10 mouse cellular contexts compared by ENCODE assay signal in the genomic region with DNA sequence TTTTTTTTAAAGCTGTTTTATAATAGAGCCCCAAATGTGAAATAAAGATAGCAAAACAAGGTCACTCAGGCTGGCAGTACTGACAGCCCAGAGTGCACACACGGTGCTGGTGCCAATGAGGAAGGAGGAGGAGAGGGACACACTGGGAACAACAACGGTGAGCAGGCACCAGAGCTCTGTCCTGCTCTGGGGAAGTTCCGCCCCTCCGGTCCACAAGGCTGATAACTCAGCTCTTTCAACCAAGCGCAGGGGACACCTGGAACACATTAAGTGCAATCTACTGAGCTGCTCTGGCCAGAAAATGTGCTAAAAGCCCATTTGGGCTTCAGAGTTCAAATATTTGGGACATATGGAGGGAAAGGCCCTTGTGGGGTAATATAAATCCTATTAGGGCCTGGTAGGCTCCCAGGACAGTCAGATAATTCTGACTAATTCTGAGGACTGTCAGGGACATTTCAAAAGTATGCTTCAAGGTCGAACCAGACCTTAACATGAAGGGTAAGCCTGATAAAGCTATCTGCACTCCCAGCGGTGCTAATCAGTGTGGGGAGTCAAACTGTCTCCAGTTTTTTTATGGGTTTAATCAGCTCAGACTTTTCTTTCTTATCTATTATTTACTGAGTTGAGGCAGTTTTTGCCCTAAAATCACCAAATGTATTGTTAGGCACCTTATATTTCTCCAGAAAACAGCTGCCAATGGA. TPM values are rescaled to one million over a fixed set of nuclear protein-coding genes. Genes with fewer than 3 reads are reported as not detected.
A peak's percentile ranks its signal among the peaks of the same experiment; 100 is the strongest.
DNase-seq lines count a peak whose midpoint lies in the region; ATAC-seq lines count a peak whose summit lies in the region.
"Had no signal": no experiment of that assay in that cellular context is flagged by ENCODE, and none has a peak within 500 bp of the region (broad histone marks: within the 10 kb centered on the region; RNA-seq: fewer than 3 reads in every experiment).

No protein-coding gene starts in this region.

- 59% methylated on average over 7 of the region's 7 CpGs for WGBS in hindbrain, embryonic 13.5 days
- WGBS in hindbrain, embryonic 16.5 days, result 61% methylated on average over 7 of the region's 7 CpGs
- 10% methylated on average over 7 of the region's 7 CpGs for WGBS in limb, embryonic 11.5 days
- WGBS in stomach, embryonic 16.5 days, result 18% methylated on average over 7 of the region's 7 CpGs

- H3K4me2 ChIP-seq in hindbrain, embryonic 13.5 days, result no peak overlapping the region
- no peak overlapping the region for H3K4me2 ChIP-seq in hindbrain, embryonic 16.5 days (ENCODE audit: low read length)
- no peak overlapping the region for H3K4me2 ChIP-seq in limb, embryonic 11.5 days (ENCODE audit: low read depth, severe bottlenecking)
- no peak overlapping the region for H3K4me2 ChIP-seq in stomach, embryonic 16.5 days (ENCODE audit: low read depth, low read length)
- H3K4me2 ChIP-seq: forebrain, embryonic 12.5 days; intestine, embryonic 15.5 days had no signal

- H3K4me3 ChIP-seq in hindbrain, embryonic 13.5 days, result no peak overlapping the region
- H3K4me3 ChIP-seq in hindbrain, embryonic 16.5 days (ENCODE audit: low read length), result no peak overlapping the region
- no peak overlapping the region for H3K4me3 ChIP-seq in limb, embryonic 11.5 days (ENCODE audit: low read depth, low read length)
- H3K4me3 ChIP-seq in stomach, embryonic 16.5 days (replicated peaks; ENCODE audit: low read length), result no peak overlapping the region
- H3K4me3 ChIP-seq: forebrain, embryonic 12.5 days; intestine, embryonic 15.5 days; midbrain, embryonic 10.5 days had no signal

- 0 out of 2 replicates have a peak, but pooled peaks cover 6% of the 10 kb centered on the region for H3K27me3 ChIP-seq in hindbrain, embryonic 13.5 days
- no peaks in the 10 kb centered on the region for H3K27me3 ChIP-seq in hindbrain, embryonic 16.5 days (replicated peaks; ENCODE audit: control insufficient read depth, insufficient read depth, low read length)
- H3K27me3 ChIP-seq in limb, embryonic 11.5 days (ENCODE audit: control insufficient read depth, insufficient read depth, low read length), result no peaks in the 10 kb centered on the region
- H3K27me3 ChIP-seq in stomach, embryonic 16.5 days (ENCODE audit: control insufficient read depth, insufficient read depth, low read length), result no peaks in the 10 kb centered on the region
- H3K27me3 ChIP-seq: intestine, embryonic 15.5 days had no signal

- peak; percentile 13 for DNase-seq in embryo, embryonic 11.5 days (ENCODE audit: low read depth, low spot score)
- peak; percentile 70 for DNase-seq in limb, embryonic 11.5 days (ENCODE audit: low spot score)
- DNase-seq in layer of hippocampus, adult 9-10 months (ENCODE audit: low spot score), result no peak
- DNase-seq in right cerebral cortex, postnatal 4 days, result no peak

- ATAC-seq in hindbrain, embryonic 13.5 days (ENCODE audit: low FRiP score), result no peak
- ATAC-seq in hindbrain, embryonic 16.5 days, result no peak
- ATAC-seq in limb, embryonic 11.5 days (ENCODE audit: insufficient number of reproducible peaks, low FRiP score, low TSS enrichment, low read depth), result no peak
- no peak for ATAC-seq in stomach, embryonic 16.5 days (ENCODE audit: insufficient read depth, low FRiP score)
- ATAC-seq: intestine, embryonic 15.5 days had no signal

- no peaks in the 10 kb centered on the region for H3K4me1 ChIP-seq in hindbrain, embryonic 13.5 days (replicated peaks)
- no peaks in the 10 kb centered on the region for H3K4me1 ChIP-seq in hindbrain, embryonic 16.5 days (ENCODE audit: control insufficient read depth, insufficient read depth, low read depth, low read length)
- H3K4me1 ChIP-seq in limb, embryonic 11.5 days (ENCODE audit: control insufficient read depth, insufficient read depth, low read length), result peaks cover 10% of the 10 kb centered on the region
- H3K4me1 ChIP-seq in stomach, embryonic 16.5 days (ENCODE audit: control insufficient read depth, insufficient read depth, low read length), result no peaks in the 10 kb centered on the region
- H3K4me1 ChIP-seq: forebrain, embryonic 12.5 days; midbrain, embryonic 10.5 days had no signal

- no peaks in the 10 kb centered on the region for H3K36me3 ChIP-seq in hindbrain, embryonic 13.5 days
- no peaks in the 10 kb centered on the region for H3K36me3 ChIP-seq in hindbrain, embryonic 16.5 days (ENCODE audit: control insufficient read depth, insufficient read depth, low read length)
- H3K36me3 ChIP-seq in limb, embryonic 11.5 days (ENCODE audit: control insufficient read depth, insufficient read depth, low read length), result no peaks in the 10 kb centered on the region
- H3K36me3 ChIP-seq in stomach, embryonic 16.5 days (ENCODE audit: control insufficient read depth, insufficient read depth, low read length), result no peaks in the 10 kb centered on the region
- H3K36me3 ChIP-seq: forebrain, embryonic 12.5 days; intestine, embryonic 15.5 days; midbrain, embryonic 10.5 days had no signal

- no peaks in the 10 kb centered on the region for H3K9me3 ChIP-seq in hindbrain, embryonic 13.5 days
- H3K9me3 ChIP-seq in hindbrain, embryonic 16.5 days (ENCODE audit: control insufficient read depth, low read length), result no peaks in the 10 kb centered on the region
- no peaks in the 10 kb centered on the region for H3K9me3 ChIP-seq in limb, embryonic 11.5 days (ENCODE audit: control insufficient read depth, low read length)
- no peaks in the 10 kb centered on the region for H3K9me3 ChIP-seq in stomach, embryonic 16.5 days (replicated peaks; ENCODE audit: control insufficient read depth, low read length)
- H3K9me3 ChIP-seq: forebrain, embryonic 12.5 days; intestine, embryonic 15.5 days; midbrain, embryonic 10.5 days had no signal

- no peak overlapping the region for H3K27ac ChIP-seq in hindbrain, embryonic 13.5 days
- no peak overlapping the region for H3K27ac ChIP-seq in hindbrain, embryonic 16.5 days (ENCODE audit: low read depth, low read length)
- H3K27ac ChIP-seq in limb, embryonic 11.5 days (replicated peaks; ENCODE audit: low read depth, low read length), result 0 out of 2 replicates have a peak overlapping the region, but pooled peaks have one; percentile 4
- no peak overlapping the region for H3K27ac ChIP-seq in stomach, embryonic 16.5 days (ENCODE audit: low read length)
- H3K27ac ChIP-seq: forebrain, embryonic 12.5 days; intestine, embryonic 15.5 days; midbrain, embryonic 10.5 days had no signal

- H3K9ac ChIP-seq in hindbrain, embryonic 13.5 days, result peak overlapping the region; percentile 15; the same call in 1 of the 2 replicates
- no peak overlapping the region; the same call in 1 of the 2 replicates for H3K9ac ChIP-seq in hindbrain, embryonic 16.5 days (ENCODE audit: low read depth, low read length)
- no peak overlapping the region for H3K9ac ChIP-seq in limb, embryonic 11.5 days (ENCODE audit: low read length)
- H3K9ac ChIP-seq in stomach, embryonic 16.5 days (ENCODE audit: low read length), result peak overlapping the region; percentile 57
- H3K9ac ChIP-seq: forebrain, embryonic 12.5 days; intestine, embryonic 15.5 days had no signal

RNA-seq across cellular contexts. Expression of gene Dnah2, which starts 38.0 kb away (rescaled TPM):
- 2.1 and 2.7 TPM in 2 replicates for polyA plus RNA-seq in hindbrain, embryonic 13.5 days (2015; fragmentation: Nextera tagmentation; extraction: Ambion mirVana)
- 3.0 and 4.0 TPM in 2 replicates for polyA plus RNA-seq in hindbrain, embryonic 16.5 days (2015; fragmentation: Nextera tagmentation; extraction: Ambion mirVana)
- polyA plus RNA-seq in limb, embryonic 11.5 days (2014; fragmentation: Nextera tagmentation; extraction: Ambion mirVana), result 0.87 and 1.4 TPM in 2 replicates
- polyA plus RNA-seq in stomach, embryonic 16.5 days (2015; fragmentation: Nextera tagmentation; extraction: Ambion mirVana), result 0.54 and 0.69 TPM in 2 replicates

RNA-seq across cellular contexts. Expression of gene Efnb3, which starts 49.1 kb away (rescaled TPM):
- 90.1 and 92.0 TPM in 2 replicates for polyA plus RNA-seq in hindbrain, embryonic 13.5 days (2015; fragmentation: Nextera tagmentation; extraction: Ambion mirVana)
- polyA plus RNA-seq in hindbrain, embryonic 16.5 days (2015; fragmentation: Nextera tagmentation; extraction: Ambion mirVana), result 104 and 132 TPM in 2 replicates
- 12.9 and 14.4 TPM in 2 replicates for polyA plus RNA-seq in limb, embryonic 11.5 days (2014; fragmentation: Nextera tagmentation; extraction: Ambion mirVana)
- polyA plus RNA-seq in stomach, embryonic 16.5 days (2015; fragmentation: Nextera tagmentation; extraction: Ambion mirVana), result 7.2 and 7.3 TPM in 2 replicates

Comparison
In these comparisons a context has a peak if more than half of its experiments do, and no peak if none do; other contexts are left out.
1. H3K9ac ChIP-seq: peak in hindbrain, embryonic 13.5 days (single experiment) and stomach, embryonic 16.5 days (single experiment); none in hindbrain, embryonic 16.5 days (single experiment) and limb, embryonic 11.5 days (single experiment).
2. DNase-seq: peak in embryo, embryonic 11.5 days (single experiment) and limb, embryonic 11.5 days (single experiment); none in layer of hippocampus, adult 9-10 months (single experiment) and right cerebral cortex, postnatal 4 days (single experiment).